Mouse (Mus musculus) adrenal gland, postnatal 14 days (tissue): ENCODE results near the gene Birc6. TPM values are rescaled to one million over a fixed set of nuclear protein-coding genes. Genes with fewer than 3 reads are reported as not detected.

Experiments
- DNase-seq: peaks from one replicate; pipeline ENCODE4 v3.0.0; 2021; ENCODE audit warnings: mixed read lengths
- long read RNA-seq, 2 experiments: library from polyadenylated mRNA; stranded (forward); transcript quantifications; one replicate each; pipeline ENCODE4 v2.0.0; 2021
- total RNA-seq: library from RNA; stranded (reverse); gene quantifications from 2 replicates; pipeline ENCODE4 v1.2.3, GENCODE M21; 2021

Gene Birc6
- total RNA-seq: 118 and 119 TPM in 2 replicates
- long read RNA-seq, experiment 1, partial matches to known transcripts: 0 of 2 reads
- long read RNA-seq, experiment 1, other reads (novel, unspliced or antisense): 2 of 2 reads
- long read RNA-seq, experiment 2, partial matches to known transcripts: 2 of 8 reads
- long read RNA-seq, experiment 2, other reads (novel, unspliced or antisense): 6 of 8 reads

- DNase-seq: peak; percentile 100
Observed at GRCm38 (mm10) chr17:74527729-74528607, at the start of gene Birc6. Birc6 (plus strand) TSS chr17:74528295.

- no peak for DNase-seq
Observed at GRCm38 (mm10) chr17:74480361-74481069, 47.6 kb upstream of the Birc6 start.

- DNase-seq: peak; percentile 98
Observed at GRCm38 (mm10) chr17:74489024-74489900, 38.8 kb upstream of the Birc6 start, which contains the start of gene Yipf4. Yipf4 (plus strand) TSS chr17:74489493.

- no peak for DNase-seq
Observed at GRCm38 (mm10) chr17:74489901-74490220, 38.2 kb upstream of the Birc6 start.

- DNase-seq: no peak
Observed at GRCm38 (mm10) chr17:74491565-74491964, 36.5 kb upstream of the Birc6 start.

GRCm38 (mm10) chr17:74500204-74500603, 27.9 kb upstream of the Birc6 start:
- DNase-seq: no peak

- DNase-seq: no peak
Observed at GRCm38 (mm10) chr17:74501085-74501484, 27.0 kb upstream of the Birc6 start.

GRCm38 (mm10) chr17:74507934-74508333, 20.2 kb upstream of the Birc6 start:
- DNase-seq: no peak

- no peak for DNase-seq
Observed at GRCm38 (mm10) chr17:74508600-74508999, 19.5 kb upstream of the Birc6 start.

GRCm38 (mm10) chr17:74512308-74512707, 15.8 kb upstream of the Birc6 start:
- no peak for DNase-seq

GRCm38 (mm10) chr17:74522797-74523723, 5.0 kb upstream of the Birc6 start:
- DNase-seq: no peak

GRCm38 (mm10) chr17:74526117-74526516, 2.0 kb upstream of the Birc6 start:
- DNase-seq: no peak

GRCm38 (mm10) chr17:74526806-74527653, 1.1 kb upstream of the Birc6 start:
- peak; percentile 7 for DNase-seq

- peak; percentile 82 for DNase-seq
Observed at GRCm38 (mm10) chr17:74528648-74529532, 795 bp downstream of the Birc6 start.

GRCm38 (mm10) chr17:74529533-74529824, 1.4 kb downstream of the Birc6 start:
- DNase-seq: no peak

- DNase-seq: no peak
Observed at GRCm38 (mm10) chr17:74534971-74535370, 6.9 kb downstream of the Birc6 start.

GRCm38 (mm10) chr17:74537526-74537925, 9.4 kb downstream of the Birc6 start:
- DNase-seq: no peak

- DNase-seq: no peak
Observed at GRCm38 (mm10) chr17:74543615-74544014, 15.5 kb downstream of the Birc6 start.

GRCm38 (mm10) chr17:74554118-74554517, 26.0 kb downstream of the Birc6 start:
- no peak for DNase-seq
